Comparison of ENCODE assay signal across 8 mouse cellular contexts in genomic region chr17:3558356-3558870, GRCm38 (mm10). TPM values are rescaled to one million over a fixed set of nuclear protein-coding genes. Genes with fewer than 3 reads are reported as not detected.
DNase-seq lines count a peak whose midpoint lies in the region; ATAC-seq and TF ChIP-seq lines count a peak whose summit lies in the region.

No protein-coding gene starts in this region.

- DNase-seq in gastrocnemius, adult 2 months = peak; percentile 24
- DNase-seq in gastrocnemius, postnatal 14 days = no peak
- no peak for DNase-seq in embryonic facial prominence, embryonic 10.5 days (ENCODE audit: low spot score)
- peak; percentile 14 for DNase-seq in lung, adult 2 months
- DNase-seq in stomach, postnatal 0 days (ENCODE audit: low spot score) = no peak
- DNase-seq in left cerebral cortex, postnatal 25 days (ENCODE audit: low spot score in 2 of 2) = no peak
- DNase-seq in ovary, postnatal 14 days (ENCODE audit: low spot score) = no peak

- H3K4me2 ChIP-seq in hindbrain, embryonic 16.5 days (ENCODE audit: low read length) = peak overlapping the region; percentile 54
- peak overlapping the region; percentile 48 for H3K4me2 ChIP-seq in stomach, postnatal 0 days (replicated peaks; ENCODE audit: low read depth)

- no peak overlapping the region for H3K9ac ChIP-seq in hindbrain, embryonic 16.5 days (ENCODE audit: low read depth, low read length)
- no peak overlapping the region for H3K9ac ChIP-seq in stomach, postnatal 0 days (ENCODE audit: low read length)

- 76% methylated on average over 9 of the region's 9 CpGs for WGBS in embryonic facial prominence, embryonic 10.5 days
- WGBS in hindbrain, embryonic 16.5 days = 63% methylated on average over 9 of the region's 9 CpGs
- 51% methylated on average over 9 of the region's 9 CpGs for WGBS in lung, adult 2 months
- 70% methylated on average over 9 of the region's 9 CpGs for WGBS in stomach, postnatal 0 days

- no peak for TF ChIP-seq POLR2A in lung, adult 2 months (IDR thresholded peaks at IDR 0.05; ENCODE audit: borderline replicate concordance, extremely low read depth, low read depth, low read length)

- no peak for TF ChIP-seq CTCF in gastrocnemius, adult 2 months (IDR thresholded peaks at IDR 0.05)
- TF ChIP-seq CTCF in lung, adult 2 months (IDR thresholded peaks at IDR 0.05; ENCODE audit: insufficient read depth, low read length) = no peak
- no peak for TF ChIP-seq CTCF in stomach, postnatal 0 days (IDR thresholded peaks at IDR 0.05; ENCODE audit: low read depth)

- H3K4me1 ChIP-seq in embryonic facial prominence, embryonic 10.5 days = peaks cover 18% of the 10 kb centered on the region
- peaks cover 4% of the 10 kb centered on the region for H3K4me1 ChIP-seq in hindbrain, embryonic 16.5 days (ENCODE audit: control insufficient read depth, insufficient read depth, low read depth, low read length)
- peaks cover 3% of the 10 kb centered on the region; the same call in 1 of the 2 replicates for H3K4me1 ChIP-seq in lung, adult 2 months (ENCODE audit: control insufficient read depth, insufficient read depth, low read length)
- no peaks in the 10 kb centered on the region for H3K4me1 ChIP-seq in stomach, postnatal 0 days (replicated peaks; ENCODE audit: control insufficient read depth, insufficient read depth)

- intact Hi-C loops in gastrocnemius, adult 2 months (cut with DNase I) = no loop called here
- intact Hi-C loops in gastrocnemius, postnatal 14 days (cut with DNase I; ENCODE audit: low total_unique reads) = no loop called here
- intact Hi-C loops in left cerebral cortex, postnatal 25 days (cut with DNase I) = no loop called here

- H3K4me3 ChIP-seq in gastrocnemius, adult 2 months = peak overlapping the region; percentile 92
- H3K4me3 ChIP-seq in embryonic facial prominence, embryonic 10.5 days = peak overlapping the region; percentile 76
- peak overlapping the region; percentile 58 for H3K4me3 ChIP-seq in hindbrain, embryonic 16.5 days (ENCODE audit: low read length)
- H3K4me3 ChIP-seq in lung, adult 2 months (replicated peaks; ENCODE audit: extremely low read depth, low read depth, low read length) = no peak overlapping the region
- H3K4me3 ChIP-seq in stomach, postnatal 0 days (ENCODE audit: low read depth, low read length) = peak overlapping the region; percentile 65

- peak overlapping the region; percentile 94 for H3K27ac ChIP-seq in gastrocnemius, adult 2 months
- H3K27ac ChIP-seq in embryonic facial prominence, embryonic 10.5 days (replicated peaks) = peak overlapping the region; percentile 87
- H3K27ac ChIP-seq in hindbrain, embryonic 16.5 days (ENCODE audit: low read depth, low read length) = peak overlapping the region; percentile 21
- peak overlapping the region; percentile 72 for H3K27ac ChIP-seq in stomach, postnatal 0 days (replicated peaks)

- H3K27me3 ChIP-seq in embryonic facial prominence, embryonic 10.5 days (replicated peaks; ENCODE audit: low read depth, poor library complexity, severe bottlenecking) = no peaks in the 10 kb centered on the region
- H3K27me3 ChIP-seq in hindbrain, embryonic 16.5 days (replicated peaks; ENCODE audit: control insufficient read depth, insufficient read depth, low read length) = no peaks in the 10 kb centered on the region
- no peaks in the 10 kb centered on the region for H3K27me3 ChIP-seq in stomach, postnatal 0 days (ENCODE audit: control insufficient read depth, insufficient read depth, low read length)

- no peak for ATAC-seq in hindbrain, embryonic 16.5 days
- no peak for ATAC-seq in stomach, postnatal 0 days (ENCODE audit: low FRiP score, low TSS enrichment)

- TF ChIP-seq EP300 in stomach, postnatal 0 days (optimal IDR thresholded peaks at IDR 0.05) = no peak

- H3K9me3 ChIP-seq in embryonic facial prominence, embryonic 10.5 days = no peaks in the 10 kb centered on the region
- H3K9me3 ChIP-seq in hindbrain, embryonic 16.5 days (ENCODE audit: control insufficient read depth, low read length) = no peaks in the 10 kb centered on the region
- no peaks in the 10 kb centered on the region for H3K9me3 ChIP-seq in stomach, postnatal 0 days (ENCODE audit: control insufficient read depth, low read length)

- no peaks in the 10 kb centered on the region for H3K36me3 ChIP-seq in embryonic facial prominence, embryonic 10.5 days (replicated peaks)
- H3K36me3 ChIP-seq in hindbrain, embryonic 16.5 days (ENCODE audit: control insufficient read depth, insufficient read depth, low read length) = no peaks in the 10 kb centered on the region; the same call in 1 of the 2 replicates
- H3K36me3 ChIP-seq in stomach, postnatal 0 days (ENCODE audit: control insufficient read depth, insufficient read depth, low read length) = no peaks in the 10 kb centered on the region

RNA-seq across cellular contexts. Expression of gene Tfb1m, which starts 0.8 kb away (rescaled TPM):
- total RNA-seq in gastrocnemius, adult 2 months (2021) = 10 to 100 TPM in 1 of 2 experiments, 1 to 10 TPM in 1; 8.0 to 11.6 TPM
- total RNA-seq in gastrocnemius, postnatal 14 days (2021) = 1 to 10 TPM; 7.6 to 7.8 TPM
- 16.3 and 18.7 TPM in 2 replicates for polyA plus RNA-seq in embryonic facial prominence, embryonic 10.5 days (2016; fragmentation: Nextera tagmentation; extraction: Ambion mirVana)
- 12.5 and 13.3 TPM in 2 replicates for polyA plus RNA-seq in hindbrain, embryonic 16.5 days (2015; fragmentation: Nextera tagmentation; extraction: Ambion mirVana)
- polyA plus RNA-seq in lung, adult 2 months (2012; rRNA removed) = 1.3 and 2.1 TPM in 2 replicates
- 9.0 and 9.6 TPM in 2 replicates for polyA plus RNA-seq in stomach, postnatal 0 days (2015; fragmentation: Nextera tagmentation; extraction: Ambion mirVana)
- total RNA-seq in left cerebral cortex, postnatal 25 days (2021) = 1 to 10 TPM; 6.2 to 6.5 TPM

RNA-seq across cellular contexts. Expression of gene Cldn20, which starts 26.1 kb away (rescaled TPM):
- not detected for total RNA-seq in gastrocnemius, adult 2 months (2021)
- total RNA-seq in gastrocnemius, postnatal 14 days (2021) = not detected
- polyA plus RNA-seq in embryonic facial prominence, embryonic 10.5 days (2016; fragmentation: Nextera tagmentation; extraction: Ambion mirVana) = not detected in 2 replicates
- 0.42 TPM in 1 of 2 replicates, not detected in the other for polyA plus RNA-seq in hindbrain, embryonic 16.5 days (2015; fragmentation: Nextera tagmentation; extraction: Ambion mirVana)
- 0.28 TPM in 1 of 2 replicates, not detected in the other for polyA plus RNA-seq in lung, adult 2 months (2012; rRNA removed)
- not detected in 2 replicates for polyA plus RNA-seq in stomach, postnatal 0 days (2015; fragmentation: Nextera tagmentation; extraction: Ambion mirVana)
- total RNA-seq in left cerebral cortex, postnatal 25 days (2021) = under 1 TPM in 1 of 2 experiments, not detected in 1; 0.80 TPM

Comparison
In these comparisons a context has a peak if more than half of its experiments do, and no peak if none do; other contexts are left out.
1. DNase-seq: peak in gastrocnemius, adult 2 months (single experiment) and lung, adult 2 months (single experiment); none in gastrocnemius, postnatal 14 days (single experiment), embryonic facial prominence, embryonic 10.5 days (single experiment), stomach, postnatal 0 days (single experiment), left cerebral cortex, postnatal 25 days (0 of 2) and ovary, postnatal 14 days (single experiment).
2. H3K27ac ChIP-seq: peak in every context shown above with its lines; median percentile 94 in gastrocnemius, adult 2 months; 87 in embryonic facial prominence, embryonic 10.5 days; 72 in stomach, postnatal 0 days; 21 in hindbrain, embryonic 16.5 days.